Mouse (Mus musculus) cortical plate, adult 2 months (tissue): ENCODE results near the gene Rce1. TPM values are rescaled to one million over a fixed set of nuclear protein-coding genes. Genes with fewer than 3 reads are reported as not detected.

Experiments
- H3K27ac ChIP-seq: fragments of 200-500 bp; 2 replicates; pipeline ENCODE4 v1.5.1; 2012; ENCODE audit warnings: low read length, control low read depth, inconsistent platforms; ENCODE audit not compliant: insufficient read depth
- H3K4me1 ChIP-seq: fragments of 200-500 bp; 2 replicates; pipeline ENCODE4 v1.6.1; 2011; ENCODE audit warnings: low read length; ENCODE audit not compliant: control insufficient read depth, insufficient read depth
- H3K4me3 ChIP-seq: fragments of 200-500 bp; 2 replicates; pipeline ENCODE4 v1.5.1; 2011; ENCODE audit warnings: mild to moderate bottlenecking, low read length, control low read depth; ENCODE audit not compliant: insufficient read depth
- CTCF ChIP-seq: fragments of 200-500 bp; IDR thresholded peaks from 2 replicates; pipeline ENCODE4 v1.5.1; 2011; ENCODE audit warnings: mild to moderate bottlenecking, control low read depth, low read length; ENCODE audit not compliant: insufficient read depth; ENCODE audit errors: extremely low read depth
- POLR2A ChIP-seq: fragments of 200-500 bp; IDR thresholded peaks from 2 replicates; pipeline ENCODE4 v1.6.1; 2011; ENCODE audit warnings: mild to moderate bottlenecking, low read length, control low read depth; ENCODE audit not compliant: insufficient read depth; ENCODE audit errors: extremely low read depth
- polyA plus RNA-seq: library from polyadenylated mRNA; depleted of rRNA; stranded (reverse); fragments of >200 nt; gene quantifications from 2 replicates; pipeline ENCODE4 v1.2.3, GENCODE M21; 2012; rRNA removed

Gene Rce1
- 52.9 and 54.0 TPM in 2 replicates for polyA plus RNA-seq

DNA sequence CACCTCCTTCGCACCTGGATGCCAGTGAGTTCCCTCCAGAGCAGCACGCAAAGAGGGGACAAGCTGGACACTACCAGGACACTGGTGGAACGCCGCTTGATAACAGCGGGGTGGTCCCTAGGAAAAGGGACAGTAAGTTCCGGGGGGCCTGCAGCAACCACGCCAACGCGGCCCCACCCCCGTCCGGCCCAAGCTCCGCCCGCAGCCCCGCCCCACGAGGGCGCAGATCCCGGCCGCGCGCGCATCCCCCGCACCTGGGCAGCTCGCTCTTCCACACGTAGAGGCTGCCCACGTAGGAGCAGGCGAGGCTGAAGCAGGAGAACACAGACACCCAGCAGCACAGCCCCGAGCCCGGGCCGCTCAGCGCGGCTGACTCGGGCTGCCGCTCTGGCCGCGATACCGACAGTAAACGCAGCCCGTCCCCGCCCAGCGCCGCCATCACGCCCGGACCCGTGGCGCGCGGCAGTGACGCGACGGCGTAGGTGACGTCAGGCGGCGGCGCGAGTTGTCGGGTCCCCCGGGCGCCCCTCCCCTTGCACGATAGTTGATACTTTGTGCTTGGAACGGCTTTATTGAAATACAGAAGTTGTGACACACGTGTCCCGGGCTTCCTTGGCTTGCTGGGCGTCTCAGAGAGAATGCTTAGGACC is at the start of gene Rce1:
Gene Rce1, minus strand, starts transcription at position 463 of the 650 bp plus-strand sequence.
- peak within 1 kb of the TSS; percentile 99 for H3K4me3 ChIP-seq
- peak within 1 kb of the TSS; percentile 98 for H3K27ac ChIP-seq

GRCm38 (mm10) chr19:4672401-4672800 is 47.0 kb upstream of the Rce1 start:
- Histone ChIP-seq H3K4me1 (no peaks in the 10 kb centered on the region), H3K27ac (no peak overlapping the region), H3K4me3 (no peak overlapping the region)
- TF ChIP-seq POLR2A (no peak), CTCF (no peak)

More for the DNA sequence above, at the start of gene Rce1:
- peaks cover 4% of the 10 kb centered on the region; the same call in 1 of the 2 replicates for H3K4me1 ChIP-seq
- no peak for TF ChIP-seq CTCF
- TF ChIP-seq POLR2A = peak; percentile 65; the same call in 1 of the 2 replicates

DNA sequence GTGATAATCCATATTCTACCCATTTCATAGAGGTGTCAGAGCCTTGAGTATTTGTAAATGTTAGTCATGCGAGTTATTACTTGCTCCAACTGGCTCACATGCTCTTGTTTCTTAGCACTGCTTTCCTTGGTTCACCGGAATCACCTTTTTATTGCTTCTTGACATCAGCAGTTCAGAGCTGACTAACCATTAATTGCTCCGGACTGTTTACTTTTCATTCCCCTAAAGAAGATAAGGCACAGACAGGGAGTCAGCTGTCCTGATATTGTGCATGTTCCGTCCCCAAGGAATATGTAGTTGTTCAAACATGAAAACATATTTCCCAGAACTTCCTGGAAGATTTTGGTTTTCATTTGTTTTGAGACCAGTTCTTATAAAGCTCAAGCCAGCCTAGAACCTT is 45.3 kb upstream of the Rce1 start:
- Histone ChIP-seq H3K4me1 (no peaks in the 10 kb centered on the region), H3K27ac (no peak overlapping the region), H3K4me3 (no peak overlapping the region)
- TF ChIP-seq CTCF (no peak), POLR2A (no peak)

GRCm38 (mm10) chr19:4666815-4667214 is 41.4 kb upstream of the Rce1 start:
- no peak overlapping the region for H3K27ac ChIP-seq
- TF ChIP-seq CTCF (0 out of 2 replicates have a peak, but pooled peaks have one; percentile 13), POLR2A (no peak)
- no peak overlapping the region for H3K4me3 ChIP-seq
- no peaks in the 10 kb centered on the region for H3K4me1 ChIP-seq

GRCm38 (mm10) chr19:4658156-4658555 is 32.7 kb upstream of the Rce1 start:
- no peak overlapping the region for H3K27ac ChIP-seq
- H3K4me1 ChIP-seq = no peaks in the 10 kb centered on the region
- H3K4me3 ChIP-seq = no peak overlapping the region
- no peak for TF ChIP-seq POLR2A
- TF ChIP-seq CTCF = no peak

- TF ChIP-seq POLR2A = 0 out of 2 replicates have a peak, but pooled peaks have one; percentile 34
- TF ChIP-seq CTCF = no peak
- H3K4me1 ChIP-seq = no peaks in the 10 kb centered on the region
- no peak overlapping the region for H3K4me3 ChIP-seq
- no peak overlapping the region for H3K27ac ChIP-seq
Observed at GRCm38 (mm10) chr19:4646917-4647492, 21.6 kb upstream of the Rce1 start.

DNA sequence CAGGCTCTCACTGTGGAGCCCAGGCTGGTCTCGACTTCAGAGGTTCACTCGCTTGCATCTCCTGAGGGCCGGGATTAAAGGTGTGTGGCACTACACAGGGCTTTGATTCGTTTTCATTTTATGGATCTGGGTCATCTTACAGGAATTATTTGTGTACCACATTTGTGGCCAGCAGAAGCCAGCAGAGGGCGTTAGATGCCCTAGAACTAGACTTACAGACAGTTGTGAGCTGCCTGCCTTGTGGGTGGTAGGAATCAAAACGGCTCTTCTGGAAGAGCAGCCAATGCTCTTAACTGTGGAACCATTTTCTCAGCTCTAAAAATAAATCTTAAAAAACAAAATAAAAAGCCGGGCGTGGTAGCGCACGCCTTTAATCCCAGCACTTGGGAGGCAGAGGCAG is 18.8 kb upstream of the Rce1 start:
- H3K27ac ChIP-seq = no peak overlapping the region
- no peaks in the 10 kb centered on the region for H3K4me1 ChIP-seq
- TF ChIP-seq POLR2A (no peak), CTCF (peak; percentile 64)
- H3K4me3 ChIP-seq = no peak overlapping the region

GRCm38 (mm10) chr19:4635986-4636385 is 10.5 kb upstream of the Rce1 start:
- Histone ChIP-seq H3K27ac (no peak overlapping the region), H3K4me3 (no peak overlapping the region), H3K4me1 (no peaks in the 10 kb centered on the region)
- TF ChIP-seq CTCF (no peak), POLR2A (no peak)

DNA sequence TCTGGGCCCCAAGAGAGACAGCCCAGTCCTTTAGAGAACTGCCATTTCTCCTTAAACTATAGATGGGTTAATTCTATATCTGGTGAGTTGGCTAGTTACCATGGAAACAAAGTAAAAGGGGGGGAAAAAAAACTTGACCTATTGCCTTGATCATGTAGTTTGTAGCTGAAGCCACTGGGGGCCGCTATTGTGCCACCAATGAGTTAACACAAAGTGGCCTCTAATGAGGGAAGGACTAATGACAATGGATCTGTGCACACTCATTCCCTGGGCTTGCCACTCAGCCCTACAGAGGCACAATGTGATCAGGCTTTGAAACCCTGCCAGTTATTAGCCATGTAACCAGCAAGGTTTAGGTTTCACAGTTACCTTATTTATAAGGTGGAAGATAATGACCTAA is 3.4 kb upstream of the Rce1 start:
- no peak overlapping the region for H3K27ac ChIP-seq
- TF ChIP-seq POLR2A (no peak), CTCF (peak; percentile 90)
- no peak overlapping the region for H3K4me3 ChIP-seq

More for the DNA sequence above, 3.4 kb upstream of the Rce1 start:
- H3K4me1 ChIP-seq = peaks cover 4% of the 10 kb centered on the region; the same call in 1 of the 2 replicates
